Mouse (Mus musculus) heart, embryonic 12.5 days (tissue): ENCODE results near the gene Rnf151. TPM values are rescaled to one million over a fixed set of nuclear protein-coding genes. Genes with fewer than 3 reads are reported as not detected.

Source experiments
- ATAC-seq: fragments of 200-750 bp; cut with Nextera tagmentation; 2 replicates; pipeline ENCODE4 v1.8.0; 2017; ENCODE audit warnings: moderate TSS enrichment, moderate library complexity; ENCODE audit not compliant: insufficient number of reproducible peaks, low FRiP score
- H3K27ac ChIP-seq: fragments of 300-500 bp; sonication (generic); 2 replicates; pipeline ENCODE4 v1.5.1; 2016; ENCODE audit warnings: mild to moderate bottlenecking, moderate library complexity; ENCODE audit not compliant: poor library complexity, severe bottlenecking
- H3K27me3 ChIP-seq: fragments of 300-500 bp; sonication (generic); replicated peaks from 2 replicates; pipeline ENCODE4 v1.6.1; 2016; ENCODE audit warnings: mild to moderate bottlenecking, moderate library complexity
- H3K36me3 ChIP-seq: fragments of 300-500 bp; sonication (generic); 2 replicates; pipeline ENCODE4 v1.6.1; 2016; ENCODE audit warnings: mild to moderate bottlenecking, moderate library complexity
- H3K4me1 ChIP-seq: fragments of 300-500 bp; sonication (generic); replicated peaks from 2 replicates; pipeline ENCODE4 v1.6.1; 2016; ENCODE audit warnings: mild to moderate bottlenecking
- H3K4me2 ChIP-seq: fragments of 300-500 bp; sonication (generic); 2 replicates; pipeline ENCODE4 v1.6.1; 2016; ENCODE audit warnings: mild to moderate bottlenecking, moderate library complexity
- H3K4me3 ChIP-seq: fragments of 300-500 bp; sonication (generic); 2 replicates; pipeline ENCODE4 v1.5.1; 2016; ENCODE audit warnings: mild to moderate bottlenecking
- H3K9ac ChIP-seq: fragments of 300-500 bp; sonication (generic); 2 replicates; pipeline ENCODE4 v1.6.1; 2016; ENCODE audit warnings: mild to moderate bottlenecking, moderate library complexity
- H3K9me3 ChIP-seq: fragments of 300-500 bp; sonication (generic); replicated peaks from 2 replicates; pipeline ENCODE4 v1.6.1; 2016; ENCODE audit warnings: mild to moderate bottlenecking, moderate library complexity
- WGBS: fragments of 180-500 bp; shearing (Covaris S2); methylation state at CpG from one replicate; pipeline ENCODE4 v1.1.7; 2016; 5-methylcytosine and 5-hydroxymethylcytosine counted together
- polyA plus RNA-seq: library from polyadenylated mRNA; unstranded; fragments of >200 nt; fragmentation: Nextera tagmentation; extraction: Ambion mirVana; gene quantifications from 2 replicates; pipeline ENCODE4 v1.2.1, GENCODE M21; 2016

Gene Rnf151
- polyA plus RNA-seq, result not detected in 2 replicates

- WGBS, result 78% methylated on average over 4 of the region's 4 CpGs
- peaks cover 22% of the 10 kb centered on the region for H3K4me1 ChIP-seq
- peak within 1 kb of the TSS; percentile 95 for H3K4me3 ChIP-seq
- no peaks in the 10 kb centered on the region for H3K9me3 ChIP-seq
- H3K4me2 ChIP-seq, result peak within 1 kb of the TSS; percentile 79
- no peak within 1 kb of the TSS for H3K27ac ChIP-seq
- no peak for ATAC-seq
- H3K36me3 ChIP-seq, result peaks cover 41% of the 10 kb centered on the region
- peak within 1 kb of the TSS; percentile 98; the same call in 1 of the 2 replicates for H3K9ac ChIP-seq
- H3K27me3 ChIP-seq, result no peaks in the 10 kb centered on the region
These were observed at the start of gene Rnf151, which contains the start of gene Rps2 for GRCm38 (mm10) chr17:24717943-24718342. Rnf151 (minus strand) TSS chr17:24718063. Rps2 (plus strand) TSS chr17:24718116.

DNA sequence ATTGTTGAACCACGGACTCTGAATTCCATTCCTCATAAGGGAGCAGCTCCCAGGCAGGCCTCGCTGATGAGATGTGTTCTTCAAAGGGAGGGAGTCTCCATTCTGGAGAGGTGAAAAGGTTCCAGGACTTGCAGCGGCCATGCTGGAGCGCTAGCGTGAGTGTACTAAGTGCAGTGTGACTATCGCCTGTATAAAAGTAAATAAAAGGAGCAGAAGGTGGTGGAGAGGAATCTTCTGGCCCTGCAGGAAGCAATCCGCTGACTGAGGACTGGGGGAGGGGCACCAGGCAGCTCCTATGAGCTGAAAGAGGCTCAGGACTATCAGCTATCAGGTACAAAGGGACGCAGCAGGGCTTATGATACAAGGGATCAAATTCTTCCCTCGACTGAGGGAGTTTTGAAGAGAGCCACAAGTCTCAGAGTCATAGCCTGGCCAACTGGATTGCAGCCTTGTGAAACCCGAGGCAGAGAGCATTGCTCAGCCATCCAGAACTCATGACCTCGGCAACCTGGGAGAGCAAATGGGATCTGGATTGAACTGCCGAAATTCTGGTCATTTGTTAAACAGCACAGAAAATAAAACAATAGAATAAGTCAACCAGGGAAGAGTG lies 48.5 kb upstream of the Rnf151 start:
- ATAC-seq, result no peak
- no peaks in the 10 kb centered on the region for H3K9me3 ChIP-seq
- peaks cover 13% of the 10 kb centered on the region; the same call in 1 of the 2 replicates for H3K27me3 ChIP-seq
- H3K9ac ChIP-seq, result no peak overlapping the region
- peaks cover 32% of the 10 kb centered on the region for H3K4me1 ChIP-seq
- H3K4me2 ChIP-seq, result no peak overlapping the region
- no peak overlapping the region for H3K4me3 ChIP-seq
- no peak overlapping the region for H3K27ac ChIP-seq
- H3K36me3 ChIP-seq, result no peaks in the 10 kb centered on the region
- 24% methylated on average over 12 of the region's 12 CpGs for WGBS

DNA sequence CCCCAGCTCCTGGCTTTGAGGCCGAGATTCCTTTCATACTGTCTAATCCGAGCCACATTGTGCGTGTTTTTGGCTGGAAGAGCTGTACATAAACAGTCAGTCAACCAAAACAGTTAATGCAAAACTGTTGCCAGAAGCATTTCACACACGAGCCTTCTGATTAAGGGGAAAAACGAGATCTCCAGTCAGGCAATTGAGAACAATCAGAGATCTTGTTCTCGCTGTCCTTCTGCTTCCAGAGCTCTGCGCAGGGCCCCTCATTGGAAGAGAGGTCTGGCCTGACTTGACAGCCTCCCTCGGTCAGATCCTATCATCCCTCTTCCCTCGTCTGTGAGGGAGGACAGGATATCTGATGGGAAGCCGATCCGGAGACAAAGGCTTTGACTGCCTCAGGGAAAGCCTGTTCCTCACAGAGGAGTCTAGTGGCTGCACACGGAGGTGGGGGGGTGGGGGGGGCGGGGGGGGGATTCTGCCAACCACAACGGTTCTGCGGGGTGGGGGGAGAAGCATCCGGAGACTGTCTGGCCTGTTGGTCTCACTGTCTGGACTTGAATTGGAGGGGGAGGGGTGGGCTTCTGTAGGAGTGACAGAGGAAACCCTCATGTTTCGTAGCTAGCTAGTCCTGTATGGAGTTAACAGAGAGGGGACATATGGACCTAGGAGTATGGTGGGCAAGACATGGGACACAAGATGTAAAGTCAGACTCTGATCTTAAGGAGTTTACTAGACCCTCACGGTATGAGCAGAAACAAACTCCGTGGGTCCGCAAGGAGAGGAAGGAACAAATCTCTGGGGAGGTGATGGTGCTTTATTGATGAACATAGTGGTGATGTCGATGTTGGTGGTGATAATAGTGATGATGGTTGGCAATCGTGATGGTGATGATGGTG lies 47.4 kb upstream of the Rnf151 start:
- peak overlapping the region; percentile 45 for H3K4me2 ChIP-seq
- no peak for ATAC-seq
- no peak overlapping the region for H3K9ac ChIP-seq
- H3K27me3 ChIP-seq, result peaks cover 13% of the 10 kb centered on the region; the same call in 1 of the 2 replicates
- no peak overlapping the region for H3K27ac ChIP-seq
- no peak overlapping the region for H3K4me3 ChIP-seq
- 35% methylated on average over 21 of the region's 22 CpGs for WGBS
- no peaks in the 10 kb centered on the region for H3K9me3 ChIP-seq
- H3K4me1 ChIP-seq, result peaks cover 32% of the 10 kb centered on the region
- H3K36me3 ChIP-seq, result no peaks in the 10 kb centered on the region

- H3K4me1 ChIP-seq, result peaks cover 27% of the 10 kb centered on the region
- peaks cover 9% of the 10 kb centered on the region for H3K27me3 ChIP-seq
- no peak overlapping the region for H3K4me2 ChIP-seq
- H3K36me3 ChIP-seq, result no peaks in the 10 kb centered on the region
- H3K27ac ChIP-seq, result no peak overlapping the region
- ATAC-seq, result no peak
- H3K4me3 ChIP-seq, result no peak overlapping the region
- WGBS, result 66% methylated on average over 5 of the region's 5 CpGs
- no peak overlapping the region for H3K9ac ChIP-seq
- H3K9me3 ChIP-seq, result no peaks in the 10 kb centered on the region
These were observed 43.3 kb upstream of the Rnf151 start for GRCm38 (mm10) chr17:24761121-24761520.

GRCm38 (mm10) chr17:24757394-24757793 lies 39.5 kb upstream of the Rnf151 start:
- Histone ChIP-seq H3K4me2 (no peak overlapping the region), H3K4me1 (peaks cover 16% of the 10 kb centered on the region), H3K9me3 (no peaks in the 10 kb centered on the region), H3K4me3 (no peak overlapping the region), H3K9ac (no peak overlapping the region), H3K27me3 (peaks cover 46% of the 10 kb centered on the region), H3K36me3 (no peaks in the 10 kb centered on the region), H3K27ac (no peak overlapping the region)
- WGBS, result 71% methylated on average over 1 of the region's 1 CpGs
- no peak for ATAC-seq

DNA sequence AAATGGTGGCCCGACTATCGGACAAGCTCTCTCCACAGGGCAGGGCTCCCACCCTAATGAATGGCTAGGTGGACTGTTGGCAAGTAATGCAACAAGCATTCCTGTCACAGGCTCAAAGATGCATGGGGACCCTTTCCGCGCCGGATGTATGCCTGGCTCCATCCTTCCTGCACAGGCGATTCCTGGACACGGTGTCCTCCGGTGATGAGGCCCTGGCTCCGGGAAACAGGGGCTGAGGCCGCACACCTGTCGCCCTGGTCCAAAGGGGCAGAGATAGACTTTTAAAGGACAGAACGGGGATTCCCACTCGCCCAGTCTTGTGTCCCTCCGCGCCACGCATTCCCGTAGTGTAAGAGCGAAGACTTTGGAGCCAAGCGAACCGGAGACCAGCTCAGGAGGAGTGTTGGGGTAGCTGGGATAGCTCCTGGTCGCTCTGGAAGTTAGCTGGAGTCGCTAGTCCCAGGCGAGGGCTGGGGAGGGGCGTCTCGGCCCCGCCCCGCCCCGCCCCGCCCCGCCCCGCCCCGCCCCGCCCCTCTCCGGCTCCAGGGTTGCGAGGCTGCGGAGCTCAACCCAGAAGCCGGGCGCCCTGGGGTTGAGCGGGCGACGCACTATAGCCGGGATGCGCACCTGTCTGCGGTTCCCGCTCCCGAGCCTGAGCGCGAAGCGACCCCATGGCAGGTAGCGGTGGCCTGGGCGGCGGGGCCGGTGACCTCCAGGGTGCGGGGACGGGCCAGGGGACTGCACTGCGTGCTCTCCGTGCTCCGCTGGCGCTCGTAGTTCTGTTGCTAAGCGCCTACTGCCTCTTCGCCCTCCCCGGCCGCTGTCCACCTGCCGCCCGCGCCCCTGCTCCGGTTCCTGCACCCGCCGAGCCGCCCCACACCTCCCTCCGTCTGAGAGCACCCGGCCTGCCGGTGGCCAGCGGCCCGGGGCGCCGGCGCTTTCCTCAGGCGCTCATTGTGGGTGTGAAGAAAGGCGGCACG lies 34.8 kb upstream of the Rnf151 start, which contains the start of gene Hs3st6:
TSS of gene Hs3st6 (plus strand) at position 574 of the 980 bp plus-strand sequence.
- Histone ChIP-seq H3K9me3 (no peaks in the 10 kb centered on the region), H3K9ac (peak within 1 kb of the TSS; percentile 67), H3K27me3 (peaks cover 79% of the 10 kb centered on the region), H3K27ac (no peak within 1 kb of the TSS), H3K4me3 (peak within 1 kb of the TSS; percentile 59), H3K36me3 (no peaks in the 10 kb centered on the region), H3K4me1 (peaks cover 15% of the 10 kb centered on the region), H3K4me2 (peak within 1 kb of the TSS; percentile 97)
- WGBS, result 1% methylated on average over 62 of the region's 82 CpGs
- ATAC-seq, result peak; percentile 78

DNA sequence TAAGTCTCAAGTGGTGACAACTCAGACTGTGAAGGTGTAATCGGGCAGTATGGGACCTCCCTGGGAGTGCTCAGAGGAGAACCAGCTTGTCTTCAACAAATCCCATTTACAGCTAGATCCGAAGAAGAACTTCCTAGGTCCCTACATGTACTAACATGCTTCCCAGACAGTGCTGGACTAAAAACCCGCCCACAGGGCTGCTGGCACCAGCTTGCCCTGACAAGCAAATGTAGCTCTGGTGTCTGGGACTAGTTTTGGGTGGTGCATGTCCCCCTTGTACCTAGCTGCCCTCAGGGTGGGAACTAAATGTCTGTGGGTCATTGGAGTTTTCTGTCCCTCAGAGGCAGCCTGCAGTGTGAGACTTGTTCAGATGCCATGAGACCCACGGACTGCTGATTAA lies 33.7 kb upstream of the Rnf151 start:
- H3K9ac ChIP-seq, result no peak overlapping the region
- H3K27ac ChIP-seq, result no peak overlapping the region
- WGBS, result 7% methylated on average over 4 of the region's 4 CpGs
- ATAC-seq, result no peak
- peaks cover 20% of the 10 kb centered on the region for H3K4me1 ChIP-seq
- no peaks in the 10 kb centered on the region for H3K36me3 ChIP-seq
- no peak overlapping the region for H3K4me2 ChIP-seq
- no peaks in the 10 kb centered on the region for H3K9me3 ChIP-seq
- no peak overlapping the region for H3K4me3 ChIP-seq
- peaks cover 85% of the 10 kb centered on the region for H3K27me3 ChIP-seq

GRCm38 (mm10) chr17:24746986-24747385 lies 29.1 kb upstream of the Rnf151 start:
- WGBS, result 39% methylated on average over 4 of the region's 4 CpGs
- Histone ChIP-seq H3K4me3 (no peak overlapping the region), H3K4me1 (peaks cover 5% of the 10 kb centered on the region; the same call in 1 of the 2 replicates), H3K4me2 (no peak overlapping the region), H3K9ac (no peak overlapping the region), H3K27ac (no peak overlapping the region), H3K27me3 (peaks cover 44% of the 10 kb centered on the region), H3K9me3 (no peaks in the 10 kb centered on the region), H3K36me3 (no peaks in the 10 kb centered on the region)
- ATAC-seq, result no peak

DNA sequence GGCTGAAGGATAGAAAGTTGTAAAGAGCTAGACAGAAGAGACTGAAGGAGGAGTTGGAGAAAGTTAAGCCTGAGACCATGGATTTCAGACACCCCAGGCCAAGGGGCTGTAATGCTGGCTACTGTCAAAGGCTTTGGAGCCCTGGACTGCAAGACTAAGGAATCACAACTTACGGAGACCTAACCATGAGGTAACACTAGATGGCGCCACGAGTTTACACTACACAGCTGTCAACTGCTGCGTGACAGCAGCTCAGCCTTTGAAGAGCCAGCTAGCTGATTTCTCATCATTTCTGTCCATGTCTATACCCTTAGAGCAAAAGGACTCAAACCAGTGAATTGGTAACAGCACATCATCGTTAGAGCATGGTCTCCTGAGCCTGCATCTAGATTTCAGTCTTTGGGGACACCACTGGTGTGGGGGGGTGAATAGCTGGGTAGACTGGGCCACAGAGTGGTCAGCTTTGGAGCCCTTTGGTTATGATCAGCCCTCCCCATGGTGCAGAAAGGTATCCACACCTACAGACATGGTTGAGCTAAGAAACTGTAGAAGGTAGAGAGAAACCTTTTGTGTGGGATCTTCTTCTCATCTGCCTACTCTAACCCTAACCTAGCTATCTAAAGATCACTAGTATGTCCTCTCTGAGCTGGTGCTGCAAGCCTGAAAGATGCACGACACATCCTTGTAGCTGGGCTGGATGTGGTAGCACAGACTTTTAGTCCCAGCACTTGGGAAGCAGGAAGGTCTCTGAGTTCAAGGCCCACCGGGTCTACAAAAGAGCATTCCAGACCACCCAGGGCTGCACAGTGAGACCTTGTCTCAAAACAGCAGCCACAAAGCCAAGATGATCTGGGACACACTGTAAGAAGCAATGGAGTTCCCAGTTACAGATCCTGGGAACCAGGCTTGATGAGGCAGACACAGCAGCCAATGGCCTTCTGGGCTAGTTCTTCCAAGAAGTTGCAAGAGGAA lies 27.9 kb upstream of the Rnf151 start:
- ATAC-seq, result peak; percentile 70; the same call in 1 of the 2 replicates
- no peak overlapping the region for H3K27ac ChIP-seq
- H3K4me1 ChIP-seq, result 0 out of 2 replicates have a peak, but pooled peaks cover 5% of the 10 kb centered on the region
- WGBS, result 17% methylated on average over 7 of the region's 7 CpGs
- H3K4me3 ChIP-seq, result no peak overlapping the region
- H3K9me3 ChIP-seq, result no peaks in the 10 kb centered on the region
- H3K27me3 ChIP-seq, result peaks cover 33% of the 10 kb centered on the region
- H3K36me3 ChIP-seq, result peaks cover 8% of the 10 kb centered on the region; the same call in 1 of the 2 replicates
- no peak overlapping the region for H3K9ac ChIP-seq
- no peak overlapping the region for H3K4me2 ChIP-seq
